Mouse (Mus musculus): ENCODE results near the gene Baz1b.
A peak's percentile ranks its signal among the peaks of the same experiment; 100 is the strongest.

GRCm38 (mm10) chr5:135187349-135188213, 517 bp downstream of the Baz1b start:
- TF ChIP-seq GATA1 (IDR thresholded peaks at IDR 0.05; ENCODE audit: low read depth, low read length) (no peak), ZC3H11A (IDR thresholded peaks at IDR 0.05; ENCODE audit: low read depth, low read length) (no peak), CTCF (IDR thresholded peaks at IDR 0.05 in 2 of 3, conservative IDR thresholded peaks at IDR 0.05 in 1 of 3; ENCODE audit: control insufficient read depth in 1 of 3, insufficient read depth in 1 of 3, low read depth in 2 of 3, low read length in 3 of 3, poor library complexity in 1 of 3, severe bottlenecking in 1 of 3) (no peak), NRF1 (IDR thresholded peaks at IDR 0.05; ENCODE audit: insufficient read depth, low read depth, low read length, poor library complexity, severe bottlenecking) (peak; percentile 65), SIN3A (IDR thresholded peaks at IDR 0.05; ENCODE audit: low read length) (peak; percentile 53; the same call in 1 of the 2 replicates), TCF12 (IDR thresholded peaks at IDR 0.05; ENCODE audit: low read depth, low read length) (no peak; the same call in 1 of the 2 replicates), POLR2A (IDR thresholded peaks at IDR 0.05; ENCODE audit: control insufficient read depth in 1 of 2, insufficient read depth in 1 of 2, low read depth in 1 of 2, low read length in 2 of 2, poor library complexity in 1 of 2) (peak in 1 of 2 experiments; percentile 31; a peak in 1 of 4 replicates), MAX (IDR thresholded peaks at IDR 0.05; ENCODE audit: low read length) (no peak; the same call in 1 of the 2 replicates), MXI1 (IDR thresholded peaks at IDR 0.05; ENCODE audit: low read depth, low read length) (no peak), ELF1 (IDR thresholded peaks at IDR 0.05; ENCODE audit: low read depth, low read length) (no peak), TBP (IDR thresholded peaks at IDR 0.05; ENCODE audit: low read depth, low read length) (no peak), UBTF (IDR thresholded peaks at IDR 0.05; ENCODE audit: borderline replicate concordance, insufficient read depth, low read depth, low read length) (peak; percentile 48; the same call in 1 of the 2 replicates), SMC3 (IDR thresholded peaks at IDR 0.05; ENCODE audit: low read depth, low read length) (no peak), EP300 (IDR thresholded peaks at IDR 0.05; ENCODE audit: low read depth in 1 of 2, low read length in 2 of 2) (no peak)
